Mouse (Mus musculus): ENCODE data around the gene Cxxc4. TPM values are rescaled to one million over a fixed set of nuclear protein-coding genes. Genes with fewer than 3 reads are reported as not detected.

Gene Cxxc4
- polyA plus RNA-seq, 1 experiment from 2014 or later: 43.9 TPM

DNA sequence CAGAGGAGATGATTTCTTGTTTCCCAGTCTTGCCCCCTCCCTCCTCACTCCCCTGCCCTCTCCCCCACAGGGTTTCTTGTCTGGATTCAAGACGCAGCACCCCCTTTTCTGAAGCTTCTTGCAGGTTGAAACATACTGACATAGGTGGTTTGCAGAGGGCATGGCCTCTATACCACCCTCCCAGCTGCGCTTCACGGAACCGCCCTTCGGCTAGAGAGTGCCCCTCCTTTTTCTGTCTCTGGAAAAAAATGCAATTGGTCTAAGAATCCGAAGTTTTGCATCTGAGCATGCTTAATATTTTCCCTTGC is 4.4 kb downstream of the Cxxc4 start:
- Histone ChIP-seq H3K36me3 (ENCODE audit: control insufficient read depth, insufficient read depth, low read length) (no peaks in the 10 kb centered on the region), H3K9me3 (ENCODE audit: control insufficient read depth, low read length) (no peaks in the 10 kb centered on the region), H3K27me3 (ENCODE audit: control insufficient read depth, insufficient read depth, low read length) (no peaks in the 10 kb centered on the region), H3K4me3 (ENCODE audit: low read depth, low read length) (peak overlapping the region; percentile 70), H3K27ac (ENCODE audit: low read depth, low read length) (peak overlapping the region; percentile 99), H3K4me1 (ENCODE audit: control insufficient read depth, insufficient read depth, low read length) (peaks cover 25% of the 10 kb centered on the region), H3K9ac (replicated peaks; ENCODE audit: low read depth, low read length) (peak overlapping the region; percentile 90), H3K4me2 (ENCODE audit: low read depth, low read length) (peak overlapping the region; percentile 88)
- WGBS: 2% methylated on average over 6 of the region's 6 CpGs
- ATAC-seq (ENCODE audit: low read depth): no peak

- WGBS: 55% methylated on average over 2 of the region's 2 CpGs
- H3K4me2 ChIP-seq (ENCODE audit: low read depth, low read length): peak overlapping the region; percentile 88
- H3K9ac ChIP-seq (replicated peaks; ENCODE audit: low read depth, low read length): no peak overlapping the region
- no peaks in the 10 kb centered on the region for H3K9me3 ChIP-seq (ENCODE audit: control insufficient read depth, low read length)
- H3K27ac ChIP-seq (ENCODE audit: low read depth, low read length): no peak overlapping the region
- H3K36me3 ChIP-seq (ENCODE audit: control insufficient read depth, insufficient read depth, low read length): no peaks in the 10 kb centered on the region
- no peaks in the 10 kb centered on the region for H3K27me3 ChIP-seq (ENCODE audit: control insufficient read depth, insufficient read depth, low read length)
- ATAC-seq (ENCODE audit: low read depth): no peak
- H3K4me3 ChIP-seq (ENCODE audit: low read depth, low read length): no peak overlapping the region; the same call in 1 of the 2 replicates
- peaks cover 25% of the 10 kb centered on the region for H3K4me1 ChIP-seq (ENCODE audit: control insufficient read depth, insufficient read depth, low read length)
Measured at GRCm38 (mm10) chr3:134243168-134243849, 7.0 kb downstream of the Cxxc4 start.

- WGBS: 7% methylated on average over 3 of the region's 3 CpGs
- H3K27me3 ChIP-seq (ENCODE audit: control insufficient read depth, insufficient read depth, low read length): no peaks in the 10 kb centered on the region
- no peaks in the 10 kb centered on the region for H3K9me3 ChIP-seq (ENCODE audit: control insufficient read depth, low read length)
- H3K4me2 ChIP-seq (ENCODE audit: low read depth, low read length): no peak overlapping the region; the same call in 1 of the 2 replicates
- H3K4me3 ChIP-seq (ENCODE audit: low read depth, low read length): no peak overlapping the region
- no peaks in the 10 kb centered on the region for H3K36me3 ChIP-seq (ENCODE audit: control insufficient read depth, insufficient read depth, low read length)
- no peak overlapping the region for H3K9ac ChIP-seq (replicated peaks; ENCODE audit: low read depth, low read length)
- ATAC-seq (ENCODE audit: low read depth): no peak
- no peak overlapping the region for H3K27ac ChIP-seq (ENCODE audit: low read depth, low read length)
- H3K4me1 ChIP-seq (ENCODE audit: control insufficient read depth, insufficient read depth, low read length): peaks cover 25% of the 10 kb centered on the region
Measured at GRCm38 (mm10) chr3:134243850-134244247, 7.6 kb downstream of the Cxxc4 start.

DNA sequence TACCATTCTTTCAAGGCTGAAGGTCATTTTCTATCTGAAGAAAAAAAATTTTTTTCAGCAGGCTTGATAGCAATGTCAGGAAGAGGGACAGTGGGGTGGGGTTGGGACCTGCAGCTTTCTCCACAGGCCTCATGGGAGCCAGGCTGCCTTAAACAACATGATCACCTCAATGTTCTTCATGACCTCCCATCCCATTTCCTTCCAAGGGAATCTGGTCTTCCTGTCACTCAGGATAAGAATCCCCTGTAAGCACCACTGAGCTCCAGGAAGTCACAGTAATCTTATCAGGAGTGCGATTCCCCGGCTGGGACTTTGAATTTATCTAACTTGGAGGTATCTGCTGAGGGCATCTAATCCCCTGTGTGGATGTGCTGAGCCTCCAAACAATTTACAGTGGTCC is 17.9 kb downstream of the Cxxc4 start:
- Histone ChIP-seq H3K36me3 (ENCODE audit: control insufficient read depth, insufficient read depth, low read length) (no peaks in the 10 kb centered on the region), H3K27ac (ENCODE audit: low read depth, low read length) (no peak overlapping the region), H3K4me1 (ENCODE audit: control insufficient read depth, insufficient read depth, low read length) (no peaks in the 10 kb centered on the region), H3K9me3 (ENCODE audit: control insufficient read depth, low read length) (no peaks in the 10 kb centered on the region), H3K9ac (replicated peaks; ENCODE audit: low read depth, low read length) (no peak overlapping the region), H3K27me3 (ENCODE audit: control insufficient read depth, insufficient read depth, low read length) (no peaks in the 10 kb centered on the region), H3K4me3 (ENCODE audit: low read depth, low read length) (no peak overlapping the region), H3K4me2 (ENCODE audit: low read depth, low read length) (no peak overlapping the region)
- ATAC-seq (ENCODE audit: low read depth): no peak
- WGBS: 97% methylated on average over 2 of the region's 2 CpGs

- Histone ChIP-seq H3K9ac (replicated peaks; ENCODE audit: low read depth, low read length) (no peak overlapping the region), H3K4me3 (ENCODE audit: low read depth, low read length) (no peak overlapping the region), H3K4me1 (ENCODE audit: control insufficient read depth, insufficient read depth, low read length) (no peaks in the 10 kb centered on the region), H3K27ac (ENCODE audit: low read depth, low read length) (no peak overlapping the region), H3K36me3 (ENCODE audit: control insufficient read depth, insufficient read depth, low read length) (no peaks in the 10 kb centered on the region), H3K4me2 (ENCODE audit: low read depth, low read length) (no peak overlapping the region), H3K9me3 (ENCODE audit: control insufficient read depth, low read length) (no peaks in the 10 kb centered on the region), H3K27me3 (ENCODE audit: control insufficient read depth, insufficient read depth, low read length) (no peaks in the 10 kb centered on the region)
- no peak for ATAC-seq (ENCODE audit: low read depth)
- WGBS: 48% methylated on average over 5 of the region's 5 CpGs
Measured at GRCm38 (mm10) chr3:134258715-134259114, 22.4 kb downstream of the Cxxc4 start.

DNA sequence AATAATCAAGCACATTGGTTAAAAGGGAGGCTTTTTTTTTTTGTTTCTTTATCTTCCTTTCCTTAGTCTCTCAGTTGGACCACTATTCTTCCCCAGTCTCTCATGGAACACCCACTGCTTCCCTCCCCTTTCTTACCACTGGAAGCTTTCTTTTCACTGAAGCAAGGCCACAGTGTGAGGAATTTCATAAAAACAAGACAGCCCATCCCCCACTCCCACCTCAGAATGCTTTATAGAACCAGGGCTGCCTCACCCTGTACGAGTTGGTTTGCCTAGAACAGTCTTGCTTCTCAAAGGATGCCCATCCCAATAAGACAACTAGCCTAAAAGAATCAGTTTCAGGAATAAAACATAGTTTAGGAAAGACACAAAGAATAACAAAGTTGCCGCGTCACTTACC is 23.0 kb downstream of the Cxxc4 start:
- Histone ChIP-seq H3K27ac (ENCODE audit: low read depth, low read length) (no peak overlapping the region), H3K36me3 (ENCODE audit: control insufficient read depth, insufficient read depth, low read length) (no peaks in the 10 kb centered on the region), H3K4me3 (ENCODE audit: low read depth, low read length) (no peak overlapping the region), H3K27me3 (ENCODE audit: control insufficient read depth, insufficient read depth, low read length) (no peaks in the 10 kb centered on the region), H3K4me1 (ENCODE audit: control insufficient read depth, insufficient read depth, low read length) (no peaks in the 10 kb centered on the region), H3K9me3 (ENCODE audit: control insufficient read depth, low read length) (no peaks in the 10 kb centered on the region), H3K9ac (replicated peaks; ENCODE audit: low read depth, low read length) (no peak overlapping the region), H3K4me2 (ENCODE audit: low read depth, low read length) (no peak overlapping the region)
- WGBS: 38% methylated on average over 3 of the region's 3 CpGs
- no peak for ATAC-seq (ENCODE audit: low read depth)

DNA sequence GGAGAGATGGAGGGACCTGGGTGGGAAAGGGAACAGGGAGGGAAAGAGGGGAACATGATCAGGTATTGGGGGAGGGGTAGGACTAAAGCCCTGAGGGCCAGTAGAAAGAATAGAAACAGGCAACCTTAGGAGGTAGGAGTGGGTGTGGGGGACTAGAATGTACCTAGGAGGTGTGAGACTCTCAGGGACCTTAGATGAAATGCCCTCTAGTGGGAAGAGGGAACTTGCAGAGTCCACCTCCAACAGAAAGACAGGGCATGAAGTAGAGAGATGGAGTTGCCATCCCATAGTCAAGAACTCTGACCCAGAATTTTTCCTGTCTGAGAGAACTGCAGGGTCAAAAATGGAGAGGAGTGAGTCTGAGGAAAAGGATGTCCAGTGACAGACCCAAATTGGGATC is 43.4 kb downstream of the Cxxc4 start:
- Histone ChIP-seq H3K27me3 (ENCODE audit: control insufficient read depth, insufficient read depth, low read length) (no peaks in the 10 kb centered on the region), H3K4me2 (ENCODE audit: low read depth, low read length) (no peak overlapping the region), H3K9ac (replicated peaks; ENCODE audit: low read depth, low read length) (no peak overlapping the region), H3K27ac (ENCODE audit: low read depth, low read length) (no peak overlapping the region), H3K36me3 (ENCODE audit: control insufficient read depth, insufficient read depth, low read length) (no peaks in the 10 kb centered on the region), H3K4me1 (ENCODE audit: control insufficient read depth, insufficient read depth, low read length) (peaks cover 3% of the 10 kb centered on the region; the same call in 1 of the 2 replicates), H3K4me3 (ENCODE audit: low read depth, low read length) (no peak overlapping the region), H3K9me3 (ENCODE audit: control insufficient read depth, low read length) (no peaks in the 10 kb centered on the region)
- no peak for ATAC-seq (ENCODE audit: low read depth)

GRCm38 (mm10) chr3:134281527-134282370 is 45.5 kb downstream of the Cxxc4 start:
- no peaks in the 10 kb centered on the region for H3K36me3 ChIP-seq (ENCODE audit: control insufficient read depth, insufficient read depth, low read length)
- H3K27me3 ChIP-seq (ENCODE audit: control insufficient read depth, insufficient read depth, low read length): no peaks in the 10 kb centered on the region
- no peak for ATAC-seq (ENCODE audit: low read depth)
- peak overlapping the region; percentile 25; the same call in 1 of the 2 replicates for H3K27ac ChIP-seq (ENCODE audit: low read depth, low read length)
- peaks cover 3% of the 10 kb centered on the region; the same call in 1 of the 2 replicates for H3K4me1 ChIP-seq (ENCODE audit: control insufficient read depth, insufficient read depth, low read length)
- H3K9me3 ChIP-seq (ENCODE audit: control insufficient read depth, low read length): no peaks in the 10 kb centered on the region
- no peak overlapping the region for H3K4me3 ChIP-seq (ENCODE audit: low read depth, low read length)
- 35% methylated on average over 14 of the region's 14 CpGs for WGBS
- H3K4me2 ChIP-seq (ENCODE audit: low read depth, low read length): peak overlapping the region; percentile 7; the same call in 1 of the 2 replicates
- no peak overlapping the region for H3K9ac ChIP-seq (replicated peaks; ENCODE audit: low read depth, low read length)

- Histone ChIP-seq H3K36me3 (ENCODE audit: control insufficient read depth, insufficient read depth, low read length) (no peaks in the 10 kb centered on the region), H3K9me3 (ENCODE audit: control insufficient read depth, low read length) (no peaks in the 10 kb centered on the region), H3K4me1 (ENCODE audit: control insufficient read depth, insufficient read depth, low read length) (no peaks in the 10 kb centered on the region), H3K27me3 (ENCODE audit: control insufficient read depth, insufficient read depth, low read length) (no peaks in the 10 kb centered on the region), H3K27ac (ENCODE audit: low read depth, low read length) (no peak overlapping the region), H3K4me2 (ENCODE audit: low read depth, low read length) (no peak overlapping the region), H3K4me3 (ENCODE audit: low read depth, low read length) (no peak overlapping the region), H3K9ac (replicated peaks; ENCODE audit: low read depth, low read length) (no peak overlapping the region)
- no peak for ATAC-seq (ENCODE audit: low read depth)
- WGBS: 60% methylated on average over 6 of the region's 6 CpGs
Measured at GRCm38 (mm10) chr3:134295217-134295616, 58.9 kb downstream of the Cxxc4 start.

Measured in neural tube, embryonic 14.5 days (tissue).